Mouse (Mus musculus) liver, postnatal 0 days (tissue): ENCODE measurements around the gene Ppid.

Source experiments
- CTCF ChIP-seq: sonication (generic); IDR thresholded peaks from 2 replicates; pipeline ENCODE4 v1.5.1; 2016; ENCODE audit warnings: antibody characterized with exemption, low read depth
- EP300 ChIP-seq: IDR thresholded peaks from 2 replicates; pipeline ENCODE4 v1.6.1; 2016; ENCODE audit warnings: antibody characterized with exemption, low read depth, mild to moderate bottlenecking

GRCm38 (mm10) chr3:79566716-79567691 is 24.1 kb upstream of the Ppid start:
- TF ChIP-seq CTCF (no peak), EP300 (no peak)
